Mouse (Mus musculus): ENCODE data around the gene Actl7b.

Actl7b gene

GRCm38 (mm10) chr4:56741041-56741493 lies at the start of gene Actl7b:
TSS of gene Actl7b (minus strand) at chr4:56741443.
- DNase-seq (ENCODE audit: low read depth in 2 of 2, low spot score in 2 of 2), result no peak

DNA sequence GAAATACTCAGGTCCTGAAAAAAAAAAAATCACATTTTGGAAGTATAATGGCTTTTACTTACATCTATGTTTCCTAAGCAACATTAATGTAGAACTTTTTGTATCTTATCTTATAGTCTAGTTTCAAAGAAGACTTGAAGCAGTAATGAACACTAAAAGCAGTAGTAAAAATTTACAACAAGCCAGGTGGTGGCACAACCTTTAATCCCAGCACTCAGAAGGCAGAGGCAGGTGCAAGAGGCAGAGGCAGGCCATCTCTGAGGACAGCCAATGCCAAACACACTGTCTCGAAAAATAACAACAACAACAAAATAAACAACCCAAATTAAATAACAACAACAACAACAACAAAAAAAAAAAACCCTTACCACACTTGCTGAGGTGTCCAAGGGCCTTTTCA lies 29.8 kb upstream of the Actl7b start:
- no peak for DNase-seq (ENCODE audit: low read depth in 2 of 2, low spot score in 2 of 2)

GRCm38 (mm10) chr4:56768913-56769312 lies 27.7 kb upstream of the Actl7b start:
- no peak for DNase-seq (ENCODE audit: low read depth in 2 of 2, low spot score in 2 of 2)

DNA sequence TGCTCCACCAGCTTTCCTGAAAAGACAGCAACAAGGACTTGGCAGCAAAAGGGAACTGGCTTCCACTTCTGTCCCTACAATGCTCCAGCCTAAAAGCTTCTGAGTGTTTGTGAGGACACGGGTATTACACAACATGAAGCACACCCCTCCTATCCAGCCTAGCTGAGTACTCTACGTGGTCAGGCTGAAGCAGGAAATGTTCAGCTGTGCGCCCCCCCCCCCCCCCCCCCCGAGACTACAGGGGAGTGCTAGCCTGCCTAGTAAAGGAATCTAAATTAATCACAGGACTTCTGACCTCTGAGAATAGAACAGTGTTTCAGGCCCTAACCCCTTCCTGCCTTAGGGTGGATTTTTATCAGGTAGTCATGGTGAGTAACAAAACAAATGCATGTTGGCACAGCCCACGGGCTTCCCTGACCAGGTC lies 26.6 kb upstream of the Actl7b start:
- DNase-seq (ENCODE audit: low read depth in 2 of 2, low spot score in 2 of 2), result no peak

DNA sequence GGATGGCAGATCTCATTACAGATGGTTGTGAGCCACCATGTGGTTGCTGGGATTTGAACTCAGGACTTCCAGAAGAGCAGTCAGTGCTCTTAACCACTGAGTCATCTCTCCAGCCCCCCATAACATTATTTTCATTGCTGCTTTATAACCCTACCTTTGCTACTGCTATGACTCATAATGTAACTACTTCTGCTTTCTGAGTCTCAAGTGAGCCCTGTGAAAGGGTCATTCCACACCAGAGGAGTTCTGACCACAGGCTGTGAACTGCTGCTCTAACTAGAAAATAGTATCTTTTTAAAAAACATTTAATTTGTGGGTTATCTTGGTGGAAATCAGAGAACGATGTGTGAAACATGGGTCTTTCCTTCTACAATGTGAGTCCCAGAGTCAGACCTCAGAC lies 16.4 kb upstream of the Actl7b start:
- no peak for DNase-seq (ENCODE audit: low read depth in 2 of 2, low spot score in 2 of 2)

GRCm38 (mm10) chr4:56756966-56757600 lies 15.8 kb upstream of the Actl7b start:
- no peak for DNase-seq (ENCODE audit: low read depth in 2 of 2, low spot score in 2 of 2)

- no peak for DNase-seq (ENCODE audit: low read depth in 2 of 2, low spot score in 2 of 2)
Measured at GRCm38 (mm10) chr4:56756021-56756420, 14.8 kb upstream of the Actl7b start.

- no peak for DNase-seq (ENCODE audit: low read depth in 2 of 2, low spot score in 2 of 2)
Measured at GRCm38 (mm10) chr4:56747456-56747855, 6.2 kb upstream of the Actl7b start.

DNA sequence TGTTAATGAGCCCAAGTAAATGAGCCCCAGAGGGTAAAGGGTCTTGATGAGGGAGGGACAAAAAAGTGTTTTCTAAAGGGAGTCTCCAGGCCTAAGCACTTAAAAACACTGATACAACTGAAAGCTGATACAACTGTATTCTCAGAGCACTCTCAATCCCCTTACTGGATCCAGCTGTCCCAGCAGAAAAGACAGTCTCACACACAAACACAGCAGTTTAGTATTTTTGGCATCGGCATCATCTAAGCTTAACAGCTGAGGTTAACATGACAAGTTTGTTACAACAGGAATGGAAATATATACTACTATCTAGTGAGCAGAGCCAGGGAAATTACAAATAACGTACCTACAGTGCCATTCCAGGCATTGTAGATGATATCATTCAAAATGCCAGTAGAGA lies 5.1 kb upstream of the Actl7b start:
- DNase-seq (ENCODE audit: low read depth in 2 of 2, low spot score in 2 of 2), result no peak

DNA sequence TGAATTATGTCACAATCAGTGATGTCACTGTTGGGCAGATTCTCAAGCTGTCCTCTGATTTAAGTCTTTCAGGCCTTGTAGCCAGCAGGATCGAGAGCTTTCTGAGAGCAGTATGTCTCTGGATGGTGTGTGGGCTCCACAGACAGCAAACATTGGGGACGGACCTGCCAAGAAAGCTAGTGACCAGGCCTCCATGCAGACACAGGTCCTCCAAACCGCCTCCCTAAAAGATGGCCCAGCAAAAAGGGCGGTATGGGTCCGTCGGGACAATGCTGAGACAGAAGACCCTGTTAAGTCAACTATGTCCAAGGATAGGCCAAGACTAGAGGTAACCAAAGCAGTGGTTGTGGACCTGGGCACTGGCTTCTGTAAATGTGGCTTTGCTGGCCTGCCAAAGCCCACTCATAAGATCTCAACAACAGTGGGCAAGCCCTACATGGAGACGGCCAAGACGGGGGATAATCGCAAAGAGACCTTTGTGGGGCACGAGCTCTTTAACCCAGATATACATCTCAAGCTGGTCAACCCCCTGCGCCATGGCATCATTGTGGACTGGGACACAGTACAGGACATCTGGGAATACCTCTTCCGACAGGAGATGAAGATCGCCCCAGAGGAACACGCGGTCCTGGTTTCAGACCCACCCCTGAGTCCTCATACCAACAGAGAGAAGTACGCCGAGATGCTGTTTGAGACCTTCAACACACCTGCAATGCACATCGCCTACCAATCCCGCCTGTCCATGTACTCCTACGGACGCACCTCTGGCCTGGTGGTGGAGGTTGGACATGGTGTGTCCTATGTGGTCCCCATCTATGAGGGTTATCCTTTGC lies 2.3 kb upstream of the Actl7b start, which contains the start of gene Actl7a:
Actl7a (plus strand) TSS at position 51 of the 833 bp plus-strand sequence.
- no peak for DNase-seq (ENCODE audit: low read depth in 2 of 2, low spot score in 2 of 2)

GRCm38 (mm10) chr4:56742698-56743097 lies 1.5 kb upstream of the Actl7b start:
- no peak for DNase-seq (ENCODE audit: low read depth in 2 of 2, low spot score in 2 of 2)

DNA sequence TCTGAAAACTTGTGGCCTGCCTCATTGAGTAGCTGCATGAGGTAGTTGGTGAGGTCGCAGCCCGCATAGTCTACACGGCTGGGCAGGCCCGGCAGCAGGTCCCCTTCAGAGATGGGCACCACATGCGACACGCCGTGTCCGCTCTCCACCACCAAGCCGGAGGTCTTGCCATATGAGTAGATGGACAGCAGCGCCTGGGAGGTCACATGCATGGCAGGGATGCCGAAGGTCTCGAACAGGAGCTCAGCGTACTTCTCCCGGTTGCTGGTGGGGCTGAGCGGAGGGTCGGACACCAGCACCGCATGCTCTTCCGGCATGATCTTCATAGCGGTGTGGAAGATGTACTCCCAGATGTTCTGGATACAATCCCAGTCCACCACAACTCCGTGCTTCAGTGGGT lies 632 bp downstream of the Actl7b start:
- DNase-seq (ENCODE audit: low read depth in 2 of 2, low spot score in 2 of 2), result no peak

DNA sequence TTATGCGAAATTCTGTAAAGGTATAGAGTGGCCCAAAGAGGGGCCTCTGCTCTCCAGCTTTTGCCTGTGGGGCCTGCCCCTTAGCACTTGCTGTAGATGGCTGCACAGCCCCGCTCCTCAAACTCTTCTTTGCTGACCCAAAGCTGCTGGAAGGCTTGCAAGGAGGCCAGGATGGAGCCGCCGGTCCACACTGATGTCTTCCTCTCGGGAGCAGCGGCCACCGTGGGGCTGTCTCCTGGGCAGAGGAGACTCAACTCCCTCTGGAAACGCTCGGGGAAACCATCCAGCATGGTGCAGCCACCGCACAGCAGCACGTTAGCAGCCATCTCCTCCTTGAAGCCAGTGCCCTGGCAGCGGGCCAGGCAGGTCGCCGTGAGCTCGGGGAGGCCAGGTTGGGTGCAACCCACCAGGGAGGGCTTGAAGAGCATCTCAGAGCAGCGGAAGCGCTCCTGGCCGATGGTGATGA lies 1.2 kb downstream of the Actl7b start, which contains the start of gene Gm26657:
Gm26657 (plus strand) TSS at position 51 of the 466 bp plus-strand sequence.
- DNase-seq (ENCODE audit: low read depth in 2 of 2, low spot score in 2 of 2), result no peak

DNA sequence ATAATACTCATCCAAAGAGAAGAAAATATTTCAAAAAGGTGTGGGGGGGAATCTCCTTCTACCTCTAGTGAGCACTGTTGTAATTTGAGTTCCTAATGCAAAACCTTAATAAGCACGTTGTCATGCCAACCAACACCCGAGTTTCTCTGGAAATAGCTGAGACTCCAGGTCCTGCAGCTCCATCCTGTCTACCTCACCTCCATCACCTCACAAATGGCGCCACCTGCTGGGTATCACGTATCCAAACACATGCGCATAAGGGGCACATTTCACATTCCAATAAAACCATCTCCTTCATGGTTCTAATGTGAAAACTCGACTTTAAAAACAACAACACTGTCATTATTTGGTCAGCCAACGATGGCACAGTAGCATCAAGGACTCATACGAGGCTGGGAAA lies 15.4 kb downstream of the Actl7b start:
- no peak for DNase-seq (ENCODE audit: low read depth in 2 of 2, low spot score in 2 of 2)

DNA sequence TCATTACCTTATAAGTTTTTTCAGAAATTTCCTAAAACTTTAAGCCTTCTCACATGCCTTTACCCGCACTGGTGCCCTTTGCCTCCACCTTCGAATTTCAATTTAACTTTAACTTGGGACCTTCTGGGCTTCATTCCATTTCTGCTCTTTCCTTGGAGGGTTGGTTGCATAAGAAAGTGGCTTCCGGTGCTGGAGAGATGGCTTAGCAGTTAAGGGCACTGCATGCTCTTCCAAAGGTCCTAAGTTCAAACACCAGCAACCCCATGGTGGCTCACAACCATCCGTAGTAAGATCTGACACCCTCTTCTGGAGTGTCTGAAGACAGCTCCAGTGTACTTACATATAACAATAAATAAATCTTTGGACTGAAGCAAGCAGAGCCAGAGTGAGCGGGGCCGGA lies 18.0 kb downstream of the Actl7b start:
- DNase-seq (ENCODE audit: low read depth in 2 of 2, low spot score in 2 of 2), result no peak

DNA sequence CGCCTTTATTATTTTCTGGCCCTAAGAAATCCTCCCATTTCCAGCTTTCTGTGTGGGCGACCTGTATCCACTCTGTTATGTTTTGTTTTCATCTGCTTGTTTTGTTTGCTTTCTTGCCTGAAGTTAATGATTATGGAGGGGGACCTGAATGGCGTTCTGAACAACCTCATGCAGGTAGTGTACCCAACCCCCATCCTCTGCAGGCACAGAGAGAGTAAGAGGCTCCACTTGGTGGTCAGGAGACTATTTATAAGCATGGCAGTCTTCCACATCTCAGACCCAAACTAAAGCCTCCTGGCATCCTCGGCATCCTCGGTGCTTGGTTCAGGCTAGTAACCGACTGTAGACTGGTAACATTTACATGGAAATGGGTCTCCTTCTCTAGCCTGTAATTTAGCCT lies 18.9 kb downstream of the Actl7b start:
- DNase-seq (ENCODE audit: low read depth in 2 of 2, low spot score in 2 of 2), result no peak

DNA sequence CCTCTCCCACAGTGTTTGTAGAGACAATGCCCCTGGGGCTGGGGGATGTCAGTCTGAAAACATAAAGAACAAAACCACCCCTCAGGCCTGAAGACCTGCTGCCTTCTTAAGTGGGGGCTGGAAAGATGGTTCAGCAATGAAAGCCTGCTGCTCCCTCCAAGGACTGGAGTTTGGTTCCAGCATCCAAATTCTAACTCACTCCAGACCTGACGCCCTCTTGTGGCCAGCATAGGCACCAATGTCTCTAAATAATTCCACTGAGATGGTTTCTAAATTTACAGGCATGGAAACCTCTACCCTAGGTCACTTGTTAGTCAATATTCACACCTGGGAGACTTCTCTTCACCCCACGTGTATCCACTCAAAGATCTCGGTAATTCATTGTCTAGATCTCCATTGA lies 19.8 kb downstream of the Actl7b start:
- DNase-seq (ENCODE audit: low read depth in 2 of 2, low spot score in 2 of 2), result no peak

DNA sequence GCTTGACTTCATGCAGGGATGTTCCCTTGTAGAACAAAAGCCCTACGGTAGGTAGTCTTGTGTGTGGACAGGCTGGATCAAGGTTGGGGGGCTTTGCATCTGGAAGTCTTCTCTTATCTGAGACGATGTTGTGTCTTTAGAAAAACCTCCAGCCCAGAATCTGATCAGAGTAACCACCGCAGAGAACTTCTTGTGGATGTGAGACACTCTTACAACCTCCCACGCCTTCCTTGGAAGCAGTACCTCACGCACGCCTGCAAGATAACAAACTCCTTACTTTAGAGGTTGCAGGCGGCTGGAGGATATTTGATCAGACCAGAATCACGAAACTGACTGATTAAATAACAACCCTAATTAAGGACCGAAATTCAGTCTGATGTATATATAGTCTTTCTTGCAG lies 20.8 kb downstream of the Actl7b start:
- DNase-seq (ENCODE audit: low read depth in 2 of 2, low spot score in 2 of 2), result no peak

DNA sequence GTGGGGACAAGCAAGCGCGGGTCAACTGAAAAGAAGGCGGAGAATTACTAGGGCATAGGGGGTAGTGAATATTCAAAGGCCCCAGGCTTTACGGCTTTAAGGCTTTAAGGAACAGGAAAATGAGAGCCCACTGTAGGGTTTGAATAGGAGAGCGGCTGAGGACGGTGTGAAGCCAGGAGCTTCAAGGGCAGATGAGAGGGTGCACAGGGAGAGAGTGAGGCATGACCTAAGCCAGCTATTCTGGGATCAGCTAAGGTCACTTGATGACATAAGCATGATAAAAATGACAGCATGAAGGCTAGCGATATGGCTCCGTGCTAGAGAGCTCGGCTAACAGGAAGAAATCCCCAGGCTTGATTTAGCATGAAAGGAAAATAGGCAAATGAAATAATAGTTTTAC lies 21.8 kb downstream of the Actl7b start:
- DNase-seq (ENCODE audit: low read depth in 2 of 2, low spot score in 2 of 2), result no peak

- DNase-seq (ENCODE audit: low read depth in 2 of 2, low spot score in 2 of 2), result no peak
Measured at GRCm38 (mm10) chr4:56718573-56719442, 22.4 kb downstream of the Actl7b start.

DNA sequence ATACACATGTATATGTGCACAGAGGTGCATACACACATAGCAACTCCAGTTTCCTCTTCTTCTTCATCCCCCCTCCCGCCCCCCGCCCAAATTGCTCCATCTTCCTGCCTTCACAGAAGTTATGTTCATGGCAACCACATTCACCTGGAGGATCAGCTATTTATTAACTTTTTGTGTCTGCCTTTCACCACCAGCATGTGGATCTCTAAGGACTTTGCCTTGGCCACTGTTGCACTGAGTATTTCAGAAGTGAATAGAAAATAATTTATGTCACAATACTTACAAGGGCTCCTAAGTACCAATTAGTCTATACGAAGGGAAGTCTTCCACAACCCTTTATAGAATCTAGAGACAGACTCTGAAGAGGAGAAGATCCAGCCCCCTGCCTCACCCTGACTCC lies 23.3 kb downstream of the Actl7b start:
- DNase-seq (ENCODE audit: low read depth in 2 of 2, low spot score in 2 of 2), result no peak

Data from CD8-positive naive resting alpha-beta T cell, adult 2 months (primary cell).